Mouse (Mus musculus) cerebellum, adult 2 months (tissue): ENCODE data around the gene Ndufaf7.

ENCODE experiments used
- CTCF ChIP-seq: fragments of 200-500 bp; IDR thresholded peaks from 2 replicates; pipeline ENCODE4 v1.5.1; 2011; ENCODE audit warnings: low read depth, mild to moderate bottlenecking, control low read depth, low read length, moderate library complexity, borderline replicate concordance; ENCODE audit not compliant: insufficient read depth
- POLR2A ChIP-seq: fragments of 200-500 bp; IDR thresholded peaks from 2 replicates; pipeline ENCODE4 v1.6.1; 2011; ENCODE audit warnings: low read length, control low read depth, borderline replicate concordance; ENCODE audit not compliant: insufficient read depth

DNA sequence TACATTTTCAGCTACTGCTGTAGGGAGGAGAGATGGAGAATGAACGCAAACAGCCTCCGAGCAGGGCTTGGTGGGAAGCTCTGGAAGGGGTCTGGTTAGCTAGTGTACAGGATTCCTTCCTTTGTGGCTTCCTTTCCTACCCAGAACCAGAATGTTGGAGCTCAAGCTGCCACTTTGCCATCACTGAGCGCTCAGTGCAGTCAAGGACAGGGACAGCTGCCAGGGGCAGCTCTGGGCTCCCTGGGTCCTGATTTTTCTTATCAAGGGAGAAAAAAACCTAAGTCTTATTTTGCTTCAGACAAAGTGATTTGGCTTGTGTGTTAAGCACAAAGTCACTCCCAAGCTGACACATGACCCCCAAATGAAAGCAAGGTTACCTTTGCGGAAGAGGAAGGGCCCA lies 48.4 kb upstream of the Ndufaf7 start:
- TF ChIP-seq CTCF (no peak), POLR2A (no peak)
